Mouse (Mus musculus) heart, postnatal 14 days (tissue): ENCODE results near the gene 2410002F23Rik. TPM values are rescaled to one million over a fixed set of nuclear protein-coding genes. Genes with fewer than 3 reads are reported as not detected.
"Not testable (repeated sequence)": the region's sequence is repeated elsewhere in the genome, so short reads cannot be mapped to it uniquely, and the experiment has no call there.

Source experiments
- DNase-seq, 2 experiments: peaks; one replicate each; pipeline ENCODE4 v3.0.0; 2021 to 2022
- intact Hi-C: fragments of 180-260 bp; cut with DNase I; formaldehyde crosslinking; loops from one replicate; pipeline ENCODE4 v1.15.1; 2025
- long read RNA-seq, 2 experiments: library from polyadenylated mRNA; stranded (forward); transcript quantifications; one replicate each; pipeline ENCODE4 v2.0.0; 2021
- total RNA-seq, 2 experiments: library from RNA; stranded (reverse); gene quantifications; 2 replicates each; pipeline ENCODE4 v1.2.3; 2021

The 2410002F23Rik gene
- total RNA-seq: 10 to 100 TPM; 18.2 to 18.8 TPM
- long read RNA-seq, experiment 1, transcript 2410002F23Rik-201 (6 exons, 1,982 nt): major isoform, 6 of 18 reads
- long read RNA-seq, experiment 1, partial matches to known transcripts: 3 of 18 reads
- long read RNA-seq, experiment 1, other reads (novel, unspliced or antisense): 5 of 18 reads
- long read RNA-seq, experiment 2, transcript 2410002F23Rik-201 (6 exons, 1,982 nt): major isoform, 7 of 21 reads
- long read RNA-seq, experiment 2, partial matches to known transcripts: 0 of 21 reads
- long read RNA-seq, experiment 2, other reads (novel, unspliced or antisense): 9 of 21 reads

DNA sequence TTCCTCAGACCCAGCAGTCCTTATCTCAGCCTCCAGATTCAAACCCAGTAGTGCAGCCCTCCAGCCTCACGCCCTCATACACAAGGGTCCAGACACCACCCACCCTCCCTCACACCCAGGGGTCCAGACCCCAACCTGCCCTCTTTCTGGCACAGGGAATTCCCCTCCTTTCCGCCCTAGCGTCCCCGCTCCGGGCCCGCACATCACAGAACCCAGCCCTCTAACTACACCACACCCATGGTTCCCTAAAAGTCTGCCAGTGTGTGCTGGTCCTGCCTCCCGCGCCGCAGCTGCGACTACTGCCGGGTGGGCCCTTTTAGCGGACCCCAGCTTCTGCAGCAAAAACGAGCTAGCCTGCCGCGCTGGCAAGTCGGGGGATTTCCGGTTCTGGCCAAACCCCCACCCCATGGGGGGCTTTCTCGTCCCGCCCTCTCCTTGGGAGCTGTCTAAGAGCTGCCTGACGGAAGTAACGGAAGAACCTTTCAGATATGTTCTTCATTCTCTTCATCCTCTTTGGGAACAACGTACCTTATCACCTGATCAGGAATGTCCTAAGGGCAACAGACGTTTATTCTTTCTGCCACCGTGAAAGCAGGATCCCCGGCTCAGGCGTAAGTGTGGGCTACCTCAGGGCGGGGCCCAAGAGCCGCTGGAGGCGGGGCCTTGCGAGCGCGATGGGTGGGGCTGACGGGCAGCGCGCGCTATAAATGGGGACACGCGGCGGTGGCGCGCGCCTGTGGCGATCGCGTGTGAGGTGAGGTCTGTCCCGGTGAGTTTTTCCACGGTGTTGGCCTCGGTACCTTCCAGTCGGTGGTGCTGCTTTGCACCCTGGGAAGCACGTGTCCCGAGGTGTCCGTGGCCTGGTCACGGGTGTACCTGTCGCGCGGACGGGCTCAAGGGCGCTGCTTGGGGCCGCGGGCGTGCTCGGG, at the start of gene 2410002F23Rik, which contains the start of gene 1700028J19Rik:
Gene 2410002F23Rik (plus strand): TSS at position 668 of the 929 bp plus-strand sequence.
Gene 1700028J19Rik (minus strand): TSS at position 641 of the 929 bp plus-strand sequence.
- peak; percentile 93 to 96 for DNase-seq
- intact Hi-C loops: no loop called here

DNA sequence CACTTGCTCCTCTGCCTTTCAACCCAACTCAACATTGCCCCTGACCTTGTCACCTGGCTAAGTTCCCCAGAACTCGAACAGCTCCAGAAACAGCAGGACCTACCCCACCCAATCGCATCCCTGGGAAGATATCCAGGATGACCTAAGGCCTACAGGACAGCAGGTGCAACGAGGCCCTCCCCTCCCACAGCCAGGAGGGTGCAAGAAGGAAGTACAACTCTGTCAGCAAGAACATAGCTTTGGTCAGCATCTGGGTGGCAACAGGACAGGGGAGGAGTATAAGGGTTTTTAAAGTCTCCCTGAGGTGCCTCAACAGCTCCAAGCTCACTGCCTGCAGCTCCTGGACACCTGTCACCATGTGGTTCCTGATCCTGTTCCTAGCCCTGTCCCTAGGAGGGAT, 48.6 kb upstream of the 2410002F23Rik start, which contains the start of gene Klk1b3:
Gene Klk1b3 (plus strand): TSS at position 301 of the 400 bp plus-strand sequence.
- intact Hi-C loops: no loop called here
- no peak for DNase-seq

DNA sequence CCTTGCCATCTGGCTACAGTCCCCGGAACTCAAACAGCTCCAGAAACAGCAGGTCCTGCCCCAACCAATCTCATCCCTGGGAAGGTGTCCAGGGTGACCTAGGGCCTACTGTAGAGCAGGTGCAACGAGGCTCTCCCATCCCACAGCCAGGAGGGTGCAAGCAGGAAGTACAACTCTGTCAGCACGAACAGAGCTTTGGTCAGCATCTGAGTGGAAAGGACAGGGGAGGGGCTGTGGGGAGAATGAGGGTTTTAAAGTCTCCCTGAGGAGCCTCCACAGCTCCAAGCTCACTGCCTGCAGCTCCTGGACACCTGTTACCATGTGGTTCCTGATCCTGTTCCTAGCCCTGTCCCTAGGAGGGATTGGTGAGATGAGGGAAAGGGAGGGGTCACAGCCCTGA, 39.4 kb upstream of the 2410002F23Rik start, which contains the start of gene Klk1b4:
Gene Klk1b4 (plus strand): TSS at position 301 of the 400 bp plus-strand sequence.
- intact Hi-C loops, DNase-seq: not testable (repeated sequence)

DNA sequence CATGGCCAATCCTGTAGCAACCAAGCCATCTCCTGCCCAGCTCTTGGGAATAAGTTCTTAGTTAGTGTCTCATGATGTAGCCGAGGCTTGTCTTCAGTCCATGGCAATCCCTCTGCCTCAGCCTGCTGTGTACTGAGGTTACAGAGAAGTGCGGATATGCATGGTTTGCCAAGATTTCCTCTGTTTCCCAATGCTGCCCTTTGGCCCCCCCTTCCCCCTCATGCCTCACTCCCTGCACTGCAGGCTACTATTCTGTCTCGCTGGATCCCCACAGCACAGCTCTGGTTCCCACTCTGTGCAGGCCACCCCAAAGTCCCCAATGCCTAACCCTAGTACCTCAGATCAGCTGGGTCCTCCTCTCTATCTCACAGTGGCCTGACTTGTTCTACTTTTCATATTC, 38.2 kb upstream of the 2410002F23Rik start:
- DNase-seq: no peak
- intact Hi-C loops: no loop called here

DNA sequence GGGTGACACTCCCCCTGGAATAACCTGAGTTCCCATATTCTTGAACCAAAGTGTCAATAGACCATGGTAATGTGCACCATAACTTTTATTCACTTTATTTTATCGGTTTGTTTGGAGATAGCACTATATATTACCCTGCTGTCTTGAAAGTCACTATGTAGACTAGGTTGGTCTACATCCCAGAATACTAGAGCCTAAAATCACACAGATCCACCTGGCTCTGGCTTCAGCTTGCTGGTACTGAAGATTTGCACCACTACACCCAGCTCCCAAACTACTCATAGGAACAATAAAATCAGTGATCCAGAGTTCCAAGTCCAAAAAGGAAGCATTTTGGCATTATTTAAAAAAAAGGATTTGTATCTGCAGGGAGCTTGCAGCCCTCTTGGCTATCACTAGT, 30.9 kb upstream of the 2410002F23Rik start, which contains the start of gene Klk1b5:
Gene Klk1b5 (plus strand): TSS at position 301 of the 400 bp plus-strand sequence.
- intact Hi-C loops: no loop called here
- no peak for DNase-seq

DNA sequence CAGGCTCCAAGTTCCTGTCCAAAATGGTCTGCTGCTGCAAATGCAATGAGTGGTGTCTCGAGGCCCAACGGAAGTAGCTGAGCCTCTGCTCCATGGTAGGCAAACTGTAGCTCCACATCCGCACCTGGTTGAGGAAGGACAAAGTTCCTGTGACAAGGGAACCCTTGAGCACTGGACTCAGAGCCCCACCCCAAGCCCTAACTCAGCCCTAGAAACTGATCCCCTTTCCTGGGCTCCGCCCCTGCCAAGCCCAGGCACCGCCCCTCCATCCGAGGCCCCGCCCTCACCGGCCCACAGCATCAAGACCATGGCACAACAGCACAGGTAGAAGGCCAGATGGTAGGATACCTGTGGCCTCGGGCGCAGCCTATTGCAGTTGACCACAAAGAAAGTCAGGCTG, 24.9 kb upstream of the 2410002F23Rik start:
- intact Hi-C loops, DNase-seq: not testable (repeated sequence)

DNA sequence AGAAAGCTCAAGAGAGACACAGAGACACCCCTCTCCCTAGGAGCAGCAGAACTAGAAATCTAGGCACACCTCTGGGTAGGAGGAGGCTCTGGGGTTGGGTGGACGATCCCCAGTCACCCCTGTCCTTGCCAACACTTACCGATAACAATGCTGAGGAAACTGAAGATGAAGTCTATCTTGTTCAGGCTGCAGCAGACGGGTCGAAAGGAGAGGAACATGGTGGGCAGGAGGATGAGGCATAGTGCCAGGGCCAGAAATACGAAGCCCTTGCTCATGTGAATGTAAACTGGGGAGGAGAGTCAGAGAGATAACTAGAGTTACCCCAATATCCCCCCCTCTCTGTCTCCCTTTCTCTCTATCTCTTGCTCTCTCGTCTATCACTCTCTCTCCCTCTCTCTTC, 24.2 kb upstream of the 2410002F23Rik start:
- DNase-seq, intact Hi-C loops: not testable (repeated sequence)

DNA sequence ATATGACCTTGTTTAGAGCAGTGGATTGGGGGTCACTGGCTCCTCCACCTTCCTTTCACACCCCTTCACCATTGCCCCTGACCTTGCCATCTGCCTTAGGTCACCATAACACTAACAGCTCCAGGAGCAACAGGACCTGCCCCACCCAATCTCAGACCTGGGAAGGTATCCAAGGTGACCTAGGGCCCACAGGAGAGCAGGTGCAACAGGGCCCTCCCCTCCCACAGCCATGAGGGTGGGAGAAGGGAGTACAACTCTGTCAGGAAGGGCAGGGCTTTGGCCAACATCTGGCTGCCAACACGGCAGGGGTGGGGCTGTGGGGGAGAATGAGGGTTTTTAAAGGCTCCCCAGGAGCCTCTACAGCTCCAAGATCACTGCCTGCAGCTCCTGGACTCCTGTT, 21.4 kb upstream of the 2410002F23Rik start, which contains the start of gene Klk1:
Gene Klk1 (plus strand): TSS at position 285 of the 400 bp plus-strand sequence.
- intact Hi-C loops: no loop called here
- no peak for DNase-seq

DNA sequence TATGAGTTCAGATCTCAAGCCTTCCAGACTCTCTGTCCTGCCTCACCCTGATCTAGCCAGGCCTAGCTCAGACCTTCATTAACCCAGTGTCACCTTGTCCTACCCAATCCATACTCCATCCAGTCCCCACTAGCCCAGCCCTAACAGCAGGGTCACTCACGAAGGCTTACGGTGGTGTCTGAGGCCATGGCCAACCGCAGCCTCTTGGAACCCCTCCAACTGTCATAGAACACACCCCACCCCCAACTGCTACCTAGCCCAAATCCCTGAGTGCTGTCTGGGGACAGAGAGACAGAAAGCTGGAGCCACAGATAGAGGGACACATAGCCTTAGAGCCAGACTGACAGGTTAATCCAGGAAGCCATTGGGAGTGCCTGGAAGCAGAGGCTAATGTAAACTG, 10.6 kb upstream of the 2410002F23Rik start, which contains the start of gene Gm36864:
Gene Gm36864 (plus strand): TSS at position 269 of the 400 bp plus-strand sequence.
- DNase-seq: no peak
- intact Hi-C loops: no loop called here

DNA sequence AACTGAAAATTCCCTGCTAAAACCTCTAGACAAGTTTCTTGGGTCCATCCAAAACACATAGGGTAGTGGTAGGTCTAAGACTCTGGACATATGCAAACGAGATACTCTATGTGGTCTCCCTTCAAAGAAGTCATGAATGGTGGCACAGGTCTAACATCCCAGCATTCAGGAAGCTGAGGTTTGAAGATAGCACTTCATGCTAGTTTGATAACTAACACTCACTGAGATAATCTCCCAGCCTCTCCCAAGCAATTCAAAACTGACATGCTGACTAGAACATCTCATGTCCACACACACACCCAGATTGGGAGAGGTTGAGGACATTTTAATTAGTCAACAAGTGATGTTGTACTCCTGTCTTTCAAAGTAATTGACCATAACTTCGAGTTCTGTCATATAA, 6.6 kb upstream of the 2410002F23Rik start:
- intact Hi-C loops: no loop called here
- DNase-seq: no peak

DNA sequence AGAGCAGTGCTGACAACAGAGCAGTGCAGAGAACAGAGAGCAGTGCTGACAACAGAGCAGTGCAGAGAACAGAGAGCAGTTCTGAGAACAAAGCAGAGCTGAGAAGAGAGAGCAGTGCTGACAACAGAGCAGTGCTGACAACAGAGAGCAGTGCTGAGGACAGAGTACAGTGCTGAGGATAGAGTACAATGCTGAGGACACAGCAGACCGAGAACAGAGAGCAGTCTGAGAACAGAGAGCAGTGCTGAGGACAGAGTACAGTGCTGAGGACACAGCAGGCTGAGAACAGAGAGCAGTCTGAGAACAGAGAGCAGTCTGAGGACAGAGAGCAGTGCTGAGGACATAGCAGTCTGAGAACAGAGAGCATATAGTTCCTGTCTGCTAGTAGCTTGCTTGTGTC, 5.8 kb upstream of the 2410002F23Rik start:
- no peak for DNase-seq
- intact Hi-C loops: no loop called here

DNA sequence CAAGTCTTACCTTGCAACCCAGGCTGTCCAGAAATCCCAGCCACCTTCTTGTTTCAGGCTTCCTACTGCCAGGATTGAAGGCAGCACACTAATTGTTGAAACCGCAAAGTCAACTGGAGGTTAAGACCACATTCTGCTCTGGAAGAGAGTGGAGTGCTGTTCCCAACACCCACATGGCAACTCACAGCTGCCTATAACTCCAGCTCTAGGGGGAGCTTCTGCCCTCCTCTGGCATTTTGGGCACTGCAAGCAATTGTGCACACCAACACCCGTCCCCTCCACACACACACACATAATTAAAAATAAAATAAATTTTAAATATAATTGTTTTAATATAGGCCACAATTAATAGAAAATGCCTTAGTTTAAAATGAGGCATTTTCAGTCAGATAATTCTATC, 5.4 kb upstream of the 2410002F23Rik start:
- intact Hi-C loops: no loop called here
- no peak for DNase-seq

DNA sequence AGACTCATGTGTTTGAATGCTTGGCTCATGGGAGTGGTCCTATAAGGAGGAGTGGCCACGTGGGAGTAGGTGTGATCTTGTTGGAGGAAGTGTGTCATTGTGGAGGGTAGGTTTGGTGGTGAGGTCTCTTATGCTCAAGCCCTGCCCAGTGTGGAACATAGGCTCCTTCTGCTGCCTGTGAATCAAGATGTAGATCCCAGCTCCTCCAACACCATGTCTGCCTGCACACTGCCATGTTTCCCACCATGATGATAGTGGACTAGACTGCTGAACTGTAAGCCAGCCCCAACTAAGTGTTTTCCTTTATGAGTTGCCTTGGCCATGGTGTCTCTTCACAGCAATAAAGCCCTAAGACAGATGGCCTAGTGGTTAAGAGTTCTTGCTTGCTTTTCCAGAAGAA, 2.4 kb upstream of the 2410002F23Rik start:
- intact Hi-C loops: no loop called here
- DNase-seq: no peak

DNA sequence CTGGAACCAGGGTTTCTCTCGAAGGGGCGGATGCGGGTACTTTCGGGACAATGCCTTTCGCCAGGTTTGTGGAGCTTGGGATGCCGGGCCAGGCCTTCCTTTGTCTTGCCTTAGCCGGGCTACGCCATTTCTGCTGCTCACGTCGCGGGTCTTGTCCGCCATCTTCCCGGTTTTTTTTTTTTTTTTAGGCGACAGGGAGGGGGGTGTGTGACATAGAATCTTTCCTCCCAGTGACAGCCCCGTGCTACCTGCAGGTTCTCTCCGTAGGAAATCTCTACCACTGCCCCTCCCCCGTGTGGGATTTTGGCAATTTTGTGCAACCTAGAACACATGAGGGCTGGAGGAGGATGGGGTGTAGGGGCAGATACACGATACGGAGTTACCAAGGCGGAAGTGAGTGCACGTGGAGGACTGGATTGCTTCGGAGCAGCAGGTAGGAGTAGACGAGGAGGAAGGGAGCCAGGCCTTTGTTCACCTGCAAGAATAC, 505 bp downstream of the 2410002F23Rik start:
- peak in 1 of 2 experiments; percentile 14 for DNase-seq
- intact Hi-C loops: no loop called here

DNA sequence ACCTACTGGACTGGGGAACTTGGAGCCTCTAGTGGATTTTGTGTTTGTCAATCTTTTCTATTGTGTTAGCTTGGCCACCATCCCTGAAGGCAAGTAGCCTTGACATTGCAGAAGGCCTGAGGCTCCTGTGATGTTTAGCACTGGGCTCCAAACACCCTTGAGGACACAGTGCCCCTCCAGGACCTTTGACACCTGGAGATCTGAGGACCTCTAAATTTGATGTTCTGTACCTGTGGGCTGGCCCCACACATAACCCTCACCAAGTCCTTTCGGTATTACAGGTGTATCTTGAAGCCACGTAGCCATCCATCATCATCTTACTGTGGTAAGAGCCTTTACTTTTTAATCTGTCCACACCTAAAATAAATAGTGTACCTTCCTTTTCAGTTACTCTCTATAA, 1.4 kb downstream of the 2410002F23Rik start:
- no peak for DNase-seq
- intact Hi-C loops: no loop called here

DNA sequence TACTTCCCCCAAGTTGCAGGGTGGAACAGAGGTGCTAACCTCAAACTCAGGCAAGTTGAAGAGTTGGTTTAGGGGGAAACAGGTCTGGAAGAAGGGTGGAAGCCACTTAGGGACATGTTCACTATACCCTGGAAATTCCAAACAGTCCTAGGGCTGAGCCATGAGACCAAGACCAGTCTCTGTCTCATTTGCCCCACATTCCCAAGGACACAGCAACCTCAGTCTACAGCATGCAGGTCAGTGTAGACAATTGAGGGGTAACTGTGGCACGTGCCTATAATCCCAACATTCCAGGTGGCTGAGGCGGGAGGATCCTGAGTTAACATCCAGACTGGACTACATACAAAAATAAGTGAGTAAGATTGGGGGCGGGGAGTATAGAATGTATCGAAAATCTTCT, 2.7 kb downstream of the 2410002F23Rik start:
- intact Hi-C loops: no loop called here
- no peak for DNase-seq

DNA sequence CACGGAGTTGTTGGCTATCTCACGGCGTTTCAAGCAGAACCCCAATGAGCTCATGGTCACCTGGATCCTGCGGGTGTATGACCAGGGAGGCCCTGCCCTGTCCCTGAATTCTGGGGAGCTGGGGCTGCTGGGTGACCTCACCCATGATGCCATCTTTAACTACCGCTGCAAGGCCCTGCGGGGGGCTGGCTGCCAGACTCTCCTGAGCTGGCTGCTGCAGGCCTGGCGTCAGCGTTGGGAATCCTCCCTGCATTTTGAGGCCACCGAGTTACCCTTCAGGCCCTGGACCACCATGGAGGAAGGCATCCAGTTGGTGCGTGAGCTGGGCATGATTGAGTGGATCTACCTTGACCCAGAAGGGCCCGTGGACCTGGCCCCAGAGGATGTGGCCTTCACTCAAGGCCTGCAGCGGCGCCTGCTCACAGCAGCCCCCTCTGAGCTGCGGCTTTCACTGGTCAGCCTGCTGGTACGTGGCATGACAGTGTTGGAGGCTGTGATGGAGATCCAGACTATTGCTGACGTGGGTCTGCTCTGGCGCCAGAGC, 4.3 kb downstream of the 2410002F23Rik start:
- intact Hi-C loops, DNase-seq: not testable (repeated sequence)

DNA sequence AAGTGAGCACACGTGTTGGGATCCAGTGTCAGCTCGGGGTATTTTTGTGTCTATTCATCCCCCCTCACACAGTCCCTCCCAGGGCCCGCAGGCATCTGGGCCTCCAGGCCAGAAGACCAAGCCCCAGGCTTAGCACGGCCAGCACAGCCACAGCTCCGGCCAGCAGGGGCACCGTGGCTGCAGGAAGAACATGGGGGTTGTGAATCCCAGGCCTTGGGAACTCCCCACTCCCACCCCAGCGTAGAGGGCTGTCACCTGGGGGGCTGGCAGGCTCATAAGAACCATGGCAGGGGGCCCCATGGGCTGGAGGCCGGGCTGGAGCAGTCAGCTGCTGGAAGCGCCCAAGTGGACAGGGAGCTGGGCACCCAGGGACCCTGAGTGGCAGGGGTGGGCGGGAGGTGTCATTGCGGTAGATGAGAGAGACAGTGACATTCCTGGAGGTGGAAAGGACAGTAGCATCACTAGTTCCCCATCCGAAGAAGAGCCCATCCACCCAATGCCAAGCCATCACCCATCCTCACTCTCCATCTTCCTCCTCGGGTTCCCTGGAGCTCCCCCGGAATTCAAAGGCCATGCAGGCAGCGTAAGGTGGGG, 6.6 kb downstream of the 2410002F23Rik start:
- intact Hi-C loops: no loop called here
- no peak for DNase-seq

DNA sequence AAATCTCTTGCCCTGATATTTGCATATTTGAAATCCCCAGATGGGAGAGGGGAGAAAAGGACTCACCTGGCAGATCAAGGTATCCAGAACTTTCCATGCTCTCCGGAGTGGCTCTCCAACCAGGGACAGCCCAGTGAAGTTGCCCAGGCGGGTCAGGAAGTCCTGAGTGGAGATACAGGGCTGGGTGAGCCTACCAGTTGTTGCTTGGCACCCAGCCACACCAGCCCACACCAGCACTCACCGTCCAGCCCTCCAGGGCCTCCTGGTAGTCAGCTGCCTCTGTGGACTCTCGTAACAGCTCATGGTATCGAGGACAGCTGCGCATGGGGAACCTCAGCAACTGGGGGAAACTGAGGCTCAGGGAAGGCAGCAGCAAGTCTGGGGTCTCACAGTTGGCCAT, 8.4 kb downstream of the 2410002F23Rik start:
- DNase-seq: no peak
- intact Hi-C loops: no loop called here

DNA sequence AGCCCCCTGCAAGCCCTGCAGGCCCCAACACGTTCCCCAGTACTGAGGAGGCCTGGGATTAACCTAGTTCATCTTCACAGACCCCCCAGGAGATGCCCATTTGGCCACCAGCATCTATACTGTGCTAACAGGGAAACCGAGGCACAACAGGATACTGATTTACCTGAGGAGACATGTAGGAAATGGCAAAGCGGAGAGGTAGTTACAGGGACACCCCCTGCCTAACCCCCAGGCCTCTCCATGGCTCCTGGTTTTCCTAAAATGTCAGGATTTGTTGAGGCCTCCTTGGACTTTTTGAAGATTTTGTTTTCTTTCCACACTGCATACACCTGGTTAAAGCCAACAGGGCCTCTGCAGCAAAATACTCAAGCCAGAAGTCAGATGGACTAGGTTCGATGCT, 10.8 kb downstream of the 2410002F23Rik start, which contains the start of gene Acp4:
Gene Acp4 (minus strand): TSS at position 101 of the 400 bp plus-strand sequence.
- DNase-seq: no peak
- intact Hi-C loops: no loop called here
